Mouse (Mus musculus) cerebellum, adult 9-11 months (tissue): Measurements from ENCODE around the gene Neu3.

Experiments
- DNase-seq: peaks from one replicate; pipeline ENCODE4 v3.0.0; 2022

Neu3 gene

DNA sequence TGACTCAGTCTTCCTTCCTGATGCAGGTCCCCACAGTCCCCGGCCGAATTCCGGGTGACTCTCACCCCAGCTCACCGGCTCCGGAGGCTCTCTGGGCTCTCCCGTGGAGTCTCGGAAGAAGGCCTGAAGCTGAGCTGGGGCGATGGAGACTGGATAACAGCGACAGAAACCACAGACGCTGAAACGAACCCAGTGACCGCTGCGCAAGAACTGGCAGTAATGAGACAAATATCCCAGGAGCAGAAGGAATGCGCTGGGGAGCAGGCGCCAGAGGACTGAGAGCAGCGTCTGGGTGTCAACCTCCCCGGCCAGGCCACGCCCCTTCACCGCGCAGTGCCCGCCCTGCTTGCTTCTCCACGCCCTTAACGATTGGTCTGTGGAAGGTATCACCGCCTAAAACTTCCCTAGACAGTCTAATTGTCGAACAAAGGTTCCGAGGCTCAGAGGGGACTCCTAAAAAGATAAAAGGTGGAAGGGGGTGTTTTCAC lies at the start of gene Neu3:
Gene Neu3 (minus strand): TSS at position 335 of the 488 bp plus-strand sequence.
- DNase-seq = peak; percentile 96

- peak; percentile 58 for DNase-seq
Observed at GRCm38 (mm10) chr7:99876345-99876744, 48.1 kb upstream of the Neu3 start.

DNA sequence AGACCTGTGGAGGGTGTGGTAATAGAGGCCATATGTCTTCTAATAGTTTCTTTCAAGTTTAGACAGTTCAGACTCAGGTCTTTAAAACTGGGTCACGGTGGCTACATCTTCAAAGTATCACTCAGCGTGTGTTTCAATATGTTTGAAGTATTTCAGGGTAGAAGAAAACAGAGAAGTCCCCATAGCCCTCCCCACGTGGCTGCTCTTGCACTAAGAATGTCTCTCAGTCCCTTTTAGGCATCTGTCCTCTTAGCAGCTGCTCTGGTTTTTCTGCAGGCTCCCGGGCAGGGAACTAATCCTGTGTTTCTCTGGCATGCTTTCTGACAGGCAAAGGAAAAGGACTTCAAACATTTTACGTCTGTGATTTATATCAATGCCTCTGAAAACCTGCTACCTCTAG lies 47.7 kb upstream of the Neu3 start:
- no peak for DNase-seq

- DNase-seq = no peak
Observed at GRCm38 (mm10) chr7:99873965-99874364, 45.7 kb upstream of the Neu3 start.

GRCm38 (mm10) chr7:99869296-99869695 lies 41.1 kb upstream of the Neu3 start:
- no peak for DNase-seq

DNA sequence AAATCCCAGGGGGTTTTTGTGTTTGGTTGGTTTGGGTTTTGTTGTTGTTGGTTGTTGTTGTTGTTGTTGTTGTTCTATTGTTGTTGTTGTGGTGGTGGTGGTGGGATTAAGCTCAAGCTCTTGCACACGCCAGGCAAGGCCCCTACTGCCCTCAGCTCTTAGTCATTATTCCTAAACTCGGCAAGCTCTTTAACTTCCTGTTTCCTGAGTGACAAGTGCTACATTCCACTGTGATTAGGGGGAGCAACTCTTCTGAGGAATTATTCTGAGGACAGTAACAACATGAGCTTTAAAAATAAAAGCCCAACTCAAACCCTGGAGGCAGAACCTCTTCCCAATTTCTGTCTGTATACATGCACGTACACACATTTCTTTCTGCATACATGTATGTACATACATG lies 37.0 kb upstream of the Neu3 start:
- no peak for DNase-seq

GRCm38 (mm10) chr7:99864241-99865028 lies 36.2 kb upstream of the Neu3 start:
- no peak for DNase-seq

GRCm38 (mm10) chr7:99863362-99863761 lies 35.1 kb upstream of the Neu3 start, which contains the start of gene Spcs2:
Spcs2 (minus strand) TSS chr7:99863462.
- DNase-seq = no peak

GRCm38 (mm10) chr7:99858813-99859585 lies 30.8 kb upstream of the Neu3 start, which contains the start of gene Xrra1:
Xrra1 (plus strand) TSS chr7:99859116.
- peak; percentile 97 for DNase-seq

- no peak for DNase-seq
Observed at GRCm38 (mm10) chr7:99858175-99858812, 30.1 kb upstream of the Neu3 start.

DNA sequence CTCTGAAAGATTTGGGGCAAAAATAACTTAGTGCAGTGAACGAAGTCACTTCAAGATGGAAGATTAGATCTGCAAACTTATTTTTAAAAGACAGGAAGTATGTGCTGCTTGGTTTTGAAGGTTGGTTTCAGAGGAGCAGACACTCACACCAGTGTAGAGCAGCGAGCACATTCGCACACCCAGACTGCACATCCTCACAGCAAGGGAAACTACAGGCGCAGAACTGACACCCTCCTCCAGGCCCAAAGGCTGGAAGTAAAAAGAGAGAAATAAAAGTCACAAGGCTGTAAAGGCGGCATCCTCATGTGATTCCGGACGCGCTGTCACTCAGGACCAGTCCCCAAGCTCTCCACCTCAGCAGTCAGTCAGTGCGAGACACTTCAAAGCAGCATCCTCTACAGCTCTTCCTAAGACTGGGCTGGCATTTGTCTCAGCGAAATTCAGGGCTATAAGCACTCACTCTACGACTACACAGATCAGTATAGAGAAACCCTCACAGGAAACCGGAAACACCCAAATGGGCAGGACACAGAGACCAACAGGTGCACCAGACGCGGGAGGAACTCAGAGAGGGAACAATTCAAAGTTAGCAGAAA lies 28.1 kb upstream of the Neu3 start:
- DNase-seq = no peak

GRCm38 (mm10) chr7:99854311-99854710 lies 26.1 kb upstream of the Neu3 start:
- DNase-seq = no peak

DNA sequence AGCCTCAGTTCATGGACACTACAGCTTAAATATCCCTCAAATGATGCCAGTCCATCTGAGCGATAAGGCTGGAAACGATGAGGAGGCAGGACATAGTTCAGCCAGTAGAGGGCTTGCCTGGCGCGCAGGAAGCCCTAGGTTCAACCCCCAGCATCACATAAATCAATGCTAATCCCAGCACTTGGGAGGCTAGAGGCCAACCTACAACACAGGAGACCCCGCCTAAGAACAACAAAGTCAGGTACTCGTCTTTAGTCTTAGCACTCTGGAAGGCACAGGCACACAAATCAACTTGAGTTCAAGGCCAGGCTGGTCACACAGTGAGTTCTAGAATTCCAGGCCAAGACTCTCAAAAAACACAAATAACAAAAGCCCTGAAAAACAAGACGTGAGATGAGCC lies 25.1 kb upstream of the Neu3 start:
- DNase-seq = no peak

DNA sequence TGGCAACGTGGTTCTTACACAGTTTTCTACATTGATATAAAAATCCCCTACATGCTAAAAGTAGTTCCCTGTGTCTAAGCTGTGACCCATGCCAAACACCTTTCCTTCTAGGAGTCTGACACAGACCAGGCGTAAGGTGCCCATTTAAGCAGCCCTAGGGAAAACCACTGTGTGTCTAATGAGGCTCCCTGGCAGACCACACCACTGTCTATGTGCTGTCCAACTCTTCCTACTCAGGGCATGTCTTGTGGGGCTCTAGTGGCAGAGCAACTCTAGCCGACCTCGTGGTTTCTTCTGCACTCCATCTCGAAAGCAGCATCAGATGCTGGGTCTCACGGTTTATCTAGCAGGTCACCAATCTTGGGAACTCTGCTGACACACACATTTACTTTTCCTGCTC lies 23.4 kb upstream of the Neu3 start:
- DNase-seq = no peak

GRCm38 (mm10) chr7:99851121-99851520 lies 22.9 kb upstream of the Neu3 start:
- DNase-seq = no peak

DNA sequence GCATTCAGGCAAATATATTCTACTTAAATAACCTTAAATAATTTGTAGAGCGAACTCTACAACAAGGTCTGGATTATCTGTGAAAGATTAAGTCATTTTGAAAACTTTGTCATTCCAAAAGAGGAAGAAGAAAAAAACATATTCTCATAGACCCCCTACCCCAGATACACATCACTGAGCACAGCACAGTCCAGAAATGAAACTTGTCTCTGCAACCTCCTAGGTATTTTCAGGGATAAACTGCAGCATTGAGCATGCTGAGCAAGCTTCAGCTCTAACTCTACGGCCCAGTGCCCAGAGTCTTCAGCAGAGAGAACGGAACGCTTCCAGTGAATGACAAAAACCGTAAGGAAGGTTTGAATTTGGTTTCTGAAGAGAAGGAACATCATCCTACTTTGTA lies 22.3 kb upstream of the Neu3 start:
- DNase-seq = no peak

GRCm38 (mm10) chr7:99845533-99846236 lies 17.5 kb upstream of the Neu3 start:
- DNase-seq = no peak

GRCm38 (mm10) chr7:99838241-99838640 lies 10.0 kb upstream of the Neu3 start:
- no peak for DNase-seq

GRCm38 (mm10) chr7:99837358-99838071 lies 9.3 kb upstream of the Neu3 start:
- DNase-seq = no peak

GRCm38 (mm10) chr7:99836781-99837180 lies 8.6 kb upstream of the Neu3 start:
- no peak for DNase-seq

DNA sequence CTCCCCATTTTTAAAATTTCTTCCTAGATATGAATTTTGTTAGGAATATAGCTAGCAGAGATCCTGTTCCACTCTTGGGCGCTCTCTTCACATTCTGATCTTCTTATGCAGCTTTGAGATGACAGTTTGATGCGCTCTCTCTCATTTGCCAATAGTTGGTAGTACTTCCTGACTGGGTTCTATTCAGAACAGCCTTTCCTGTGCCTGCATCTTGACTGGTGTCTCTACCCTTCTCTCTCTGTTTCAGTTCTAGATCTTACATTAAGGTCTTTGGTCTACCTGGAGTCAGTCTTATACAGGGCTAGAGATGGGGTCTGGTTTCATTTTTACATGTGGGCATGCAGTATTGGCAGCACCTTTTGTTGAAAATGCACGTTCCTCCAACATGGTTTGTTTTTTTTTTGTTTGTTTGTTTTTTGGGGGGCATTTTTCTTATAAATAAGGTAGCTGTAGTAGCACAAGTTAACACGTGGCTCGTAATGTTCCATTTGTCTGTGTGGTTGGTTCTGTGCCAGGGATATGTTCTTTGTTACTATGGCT lies 6.2 kb upstream of the Neu3 start:
- no peak for DNase-seq
